Mouse (Mus musculus): ENCODE results near the gene Cacna1d. TPM values are rescaled to one million over a fixed set of nuclear protein-coding genes. Genes with fewer than 3 reads are reported as not detected.

Cacna1d gene
- polyA plus RNA-seq, 1 experiment from 2014 or later, result 4.3 TPM

- Histone ChIP-seq H3K9ac (ENCODE audit: low read length) (no peak overlapping the region), H3K4me1 (ENCODE audit: control insufficient read depth, insufficient read depth, low read length) (peaks cover 10% of the 10 kb centered on the region), H3K36me3 (ENCODE audit: control insufficient read depth, insufficient read depth, low read length) (no peaks in the 10 kb centered on the region), H3K4me2 (ENCODE audit: low read length) (no peak overlapping the region), H3K27me3 (replicated peaks; ENCODE audit: control insufficient read depth, insufficient read depth, low read length) (no peaks in the 10 kb centered on the region), H3K27ac (ENCODE audit: low read depth, low read length) (no peak overlapping the region), H3K4me3 (ENCODE audit: low read depth, low read length) (no peak overlapping the region), H3K9me3 (replicated peaks; ENCODE audit: control insufficient read depth, low read length) (no peaks in the 10 kb centered on the region)
- DNase-seq (ENCODE audit: low spot score) (no peak), ATAC-seq (no peak)
- 69% methylated on average over 4 of the region's 4 CpGs for WGBS
These were observed 233.6 kb downstream of the Cacna1d start for GRCm38 (mm10) chr14:30257626-30258025.

GRCm38 (mm10) chr14:30256486-30256885, 234.8 kb downstream of the Cacna1d start:
- Histone ChIP-seq H3K9ac (ENCODE audit: low read length) (no peak overlapping the region), H3K4me2 (ENCODE audit: low read length) (no peak overlapping the region), H3K27ac (ENCODE audit: low read depth, low read length) (no peak overlapping the region), H3K9me3 (replicated peaks; ENCODE audit: control insufficient read depth, low read length) (no peaks in the 10 kb centered on the region), H3K27me3 (replicated peaks; ENCODE audit: control insufficient read depth, insufficient read depth, low read length) (no peaks in the 10 kb centered on the region), H3K36me3 (ENCODE audit: control insufficient read depth, insufficient read depth, low read length) (no peaks in the 10 kb centered on the region), H3K4me1 (ENCODE audit: control insufficient read depth, insufficient read depth, low read length) (peaks cover 10% of the 10 kb centered on the region), H3K4me3 (ENCODE audit: low read depth, low read length) (no peak overlapping the region)
- WGBS, result 46% methylated on average over 4 of the region's 4 CpGs
- ATAC-seq, result no peak
- no peak for DNase-seq (ENCODE audit: low spot score)

- Histone ChIP-seq H3K36me3 (ENCODE audit: control insufficient read depth, insufficient read depth, low read length) (no peaks in the 10 kb centered on the region), H3K27me3 (replicated peaks; ENCODE audit: control insufficient read depth, insufficient read depth, low read length) (no peaks in the 10 kb centered on the region), H3K4me2 (ENCODE audit: low read length) (0 out of 2 replicates have a peak overlapping the region, but pooled peaks have one; percentile 12), H3K4me3 (ENCODE audit: low read depth, low read length) (no peak overlapping the region), H3K27ac (ENCODE audit: low read depth, low read length) (no peak overlapping the region), H3K4me1 (ENCODE audit: control insufficient read depth, insufficient read depth, low read length) (peaks cover 10% of the 10 kb centered on the region), H3K9ac (ENCODE audit: low read length) (0 out of 2 replicates have a peak overlapping the region, but pooled peaks have one; percentile 21), H3K9me3 (replicated peaks; ENCODE audit: control insufficient read depth, low read length) (no peaks in the 10 kb centered on the region)
- DNase-seq (ENCODE audit: low spot score) (peak; percentile 58), ATAC-seq (peak; percentile 62; the same call in 1 of the 2 replicates)
- 27% methylated on average over 12 of the region's 12 CpGs for WGBS
These were observed 235.4 kb downstream of the Cacna1d start for GRCm38 (mm10) chr14:30255701-30256400.

- Histone ChIP-seq H3K36me3 (ENCODE audit: control insufficient read depth, insufficient read depth, low read length) (no peaks in the 10 kb centered on the region), H3K4me1 (ENCODE audit: control insufficient read depth, insufficient read depth, low read length) (peaks cover 10% of the 10 kb centered on the region), H3K9ac (ENCODE audit: low read length) (no peak overlapping the region), H3K27ac (ENCODE audit: low read depth, low read length) (no peak overlapping the region), H3K4me3 (ENCODE audit: low read depth, low read length) (no peak overlapping the region), H3K9me3 (replicated peaks; ENCODE audit: control insufficient read depth, low read length) (no peaks in the 10 kb centered on the region), H3K27me3 (replicated peaks; ENCODE audit: control insufficient read depth, insufficient read depth, low read length) (no peaks in the 10 kb centered on the region), H3K4me2 (ENCODE audit: low read length) (no peak overlapping the region)
- WGBS, result 79% methylated on average over 4 of the region's 4 CpGs
- DNase-seq (ENCODE audit: low spot score), result no peak
- 0 out of 2 replicates have a peak, but pooled peaks have one; percentile 5 for ATAC-seq
These were observed 236.5 kb downstream of the Cacna1d start for GRCm38 (mm10) chr14:30254776-30255175.

GRCm38 (mm10) chr14:30252824-30253223, 238.4 kb downstream of the Cacna1d start:
- H3K27me3 ChIP-seq (replicated peaks; ENCODE audit: control insufficient read depth, insufficient read depth, low read length), result no peaks in the 10 kb centered on the region
- peaks cover 10% of the 10 kb centered on the region for H3K4me1 ChIP-seq (ENCODE audit: control insufficient read depth, insufficient read depth, low read length)
- WGBS, result 63% methylated on average over 2 of the region's 2 CpGs
- no peaks in the 10 kb centered on the region for H3K9me3 ChIP-seq (replicated peaks; ENCODE audit: control insufficient read depth, low read length)
- no peak overlapping the region for H3K4me2 ChIP-seq (ENCODE audit: low read length)
- no peak for ATAC-seq
- DNase-seq (ENCODE audit: low spot score), result no peak
- H3K36me3 ChIP-seq (ENCODE audit: control insufficient read depth, insufficient read depth, low read length), result no peaks in the 10 kb centered on the region
- no peak overlapping the region for H3K9ac ChIP-seq (ENCODE audit: low read length)
- no peak overlapping the region for H3K4me3 ChIP-seq (ENCODE audit: low read depth, low read length)
- H3K27ac ChIP-seq (ENCODE audit: low read depth, low read length), result no peak overlapping the region

- no peak for DNase-seq (ENCODE audit: low spot score)
- Histone ChIP-seq H3K27ac (ENCODE audit: low read depth, low read length) (no peak overlapping the region), H3K9me3 (replicated peaks; ENCODE audit: control insufficient read depth, low read length) (no peaks in the 10 kb centered on the region), H3K4me1 (ENCODE audit: control insufficient read depth, insufficient read depth, low read length) (peaks cover 10% of the 10 kb centered on the region), H3K4me3 (ENCODE audit: low read depth, low read length) (no peak overlapping the region), H3K9ac (ENCODE audit: low read length) (no peak overlapping the region), H3K27me3 (replicated peaks; ENCODE audit: control insufficient read depth, insufficient read depth, low read length) (no peaks in the 10 kb centered on the region), H3K36me3 (ENCODE audit: control insufficient read depth, insufficient read depth, low read length) (no peaks in the 10 kb centered on the region), H3K4me2 (ENCODE audit: low read length) (no peak overlapping the region)
- ATAC-seq, result no peak
- 93% methylated on average over 5 of the region's 5 CpGs for WGBS
These were observed 239.9 kb downstream of the Cacna1d start for GRCm38 (mm10) chr14:30251351-30251750.

DNA sequence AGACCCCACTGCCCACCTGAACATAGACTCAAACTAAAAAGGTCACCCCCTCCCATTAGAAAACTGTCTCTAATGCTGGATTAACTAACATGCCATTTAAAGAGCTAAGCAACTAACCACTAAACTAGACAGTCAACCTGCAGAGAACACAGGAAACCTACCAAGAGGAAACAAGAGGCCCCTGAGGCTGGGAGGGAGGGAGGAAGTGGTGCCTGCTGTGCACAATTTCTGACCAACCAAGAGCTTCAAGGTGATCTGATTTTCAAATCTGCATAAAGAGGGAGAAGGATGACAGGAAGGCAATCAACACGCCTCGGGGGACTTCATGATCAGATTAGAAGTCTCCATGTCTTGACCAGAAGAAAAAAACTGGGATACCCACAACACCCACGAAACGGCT, 241.7 kb downstream of the Cacna1d start:
- no peak for ATAC-seq
- Histone ChIP-seq H3K4me3 (ENCODE audit: low read depth, low read length) (no peak overlapping the region), H3K27me3 (replicated peaks; ENCODE audit: control insufficient read depth, insufficient read depth, low read length) (no peaks in the 10 kb centered on the region), H3K9me3 (replicated peaks; ENCODE audit: control insufficient read depth, low read length) (no peaks in the 10 kb centered on the region), H3K27ac (ENCODE audit: low read depth, low read length) (no peak overlapping the region), H3K36me3 (ENCODE audit: control insufficient read depth, insufficient read depth, low read length) (no peaks in the 10 kb centered on the region), H3K9ac (ENCODE audit: low read length) (no peak overlapping the region), H3K4me2 (ENCODE audit: low read length) (no peak overlapping the region), H3K4me1 (ENCODE audit: control insufficient read depth, insufficient read depth, low read length) (no peaks in the 10 kb centered on the region; the same call in 1 of the 2 replicates)
- no peak for DNase-seq (ENCODE audit: low spot score)
- WGBS, result 81% methylated on average over 4 of the region's 4 CpGs

DNA sequence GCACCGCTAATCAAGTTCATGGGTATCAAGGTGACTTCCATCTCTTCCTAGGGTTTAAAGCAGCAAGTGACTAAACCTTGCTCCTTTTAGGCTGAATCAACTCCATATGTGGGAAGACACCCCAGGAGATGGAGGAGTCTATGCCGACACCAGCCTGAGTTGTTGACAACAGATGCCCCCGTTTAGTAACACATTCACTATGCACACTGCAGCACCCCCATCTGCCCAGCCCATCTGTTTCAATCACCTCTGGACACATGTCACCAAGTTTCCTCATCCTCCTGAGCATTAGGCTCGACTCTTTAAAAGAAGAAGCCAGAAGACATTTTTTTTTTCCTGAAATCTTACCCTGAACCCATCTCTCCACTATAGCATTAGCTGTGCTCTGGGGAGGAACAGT, 242.4 kb downstream of the Cacna1d start:
- ATAC-seq, result no peak
- Histone ChIP-seq H3K9me3 (replicated peaks; ENCODE audit: control insufficient read depth, low read length) (no peaks in the 10 kb centered on the region), H3K27ac (ENCODE audit: low read depth, low read length) (no peak overlapping the region), H3K4me1 (ENCODE audit: control insufficient read depth, insufficient read depth, low read length) (no peaks in the 10 kb centered on the region; the same call in 1 of the 2 replicates), H3K36me3 (ENCODE audit: control insufficient read depth, insufficient read depth, low read length) (no peaks in the 10 kb centered on the region), H3K4me3 (ENCODE audit: low read depth, low read length) (no peak overlapping the region), H3K4me2 (ENCODE audit: low read length) (no peak overlapping the region), H3K27me3 (replicated peaks; ENCODE audit: control insufficient read depth, insufficient read depth, low read length) (no peaks in the 10 kb centered on the region), H3K9ac (ENCODE audit: low read length) (no peak overlapping the region)
- 78% methylated on average over 4 of the region's 4 CpGs for WGBS
- no peak for DNase-seq (ENCODE audit: low spot score)

GRCm38 (mm10) chr14:30248121-30248520, 243.1 kb downstream of the Cacna1d start:
- 76% methylated on average over 8 of the region's 8 CpGs for WGBS
- H3K36me3 ChIP-seq (ENCODE audit: control insufficient read depth, insufficient read depth, low read length), result no peaks in the 10 kb centered on the region

More at GRCm38 (mm10) chr14:30248121-30248520, 243.1 kb downstream of the Cacna1d start:
- Histone ChIP-seq H3K9me3 (replicated peaks; ENCODE audit: control insufficient read depth, low read length) (no peaks in the 10 kb centered on the region), H3K4me3 (ENCODE audit: low read depth, low read length) (no peak overlapping the region), H3K4me1 (ENCODE audit: control insufficient read depth, insufficient read depth, low read length) (no peaks in the 10 kb centered on the region; the same call in 1 of the 2 replicates), H3K27ac (ENCODE audit: low read depth, low read length) (no peak overlapping the region), H3K9ac (ENCODE audit: low read length) (no peak overlapping the region), H3K4me2 (ENCODE audit: low read length) (no peak overlapping the region), H3K27me3 (replicated peaks; ENCODE audit: control insufficient read depth, insufficient read depth, low read length) (no peaks in the 10 kb centered on the region)
- no peak for DNase-seq (ENCODE audit: low spot score)
- ATAC-seq, result no peak
